Mouse (Mus musculus) C3H10T1/2 (cell line): ENCODE results near the gene Cand2. TPM values are rescaled to one million over a fixed set of nuclear protein-coding genes. Genes with fewer than 3 reads are reported as not detected.

ENCODE experiments used
- polyA plus RNA-seq, 2 experiments: library from polyadenylated mRNA; unstranded; fragments of >200 nt; fragmentation: generic; extraction: Trizol; gene quantifications; one replicate each; pipeline ENCODE4 v1.2.1; 2012; ENCODE audit warnings: missing spikeins in 2 of 2

The Cand2 gene
- 1 to 10 TPM in 1 of 2 experiments, under 1 TPM in 1; 0.88 to 3.7 TPM for polyA plus RNA-seq

GRCm38 (mm10) chr6:115774501-115774921, at the start of gene Cand2:
Gene Cand2 (plus strand): TSS chr6:115774538.

GRCm38 (mm10) chr6:115761995-115762756, 12.2 kb upstream of the Cand2 start, which contains the start of gene Tmem40:
Gene Tmem40 (minus strand): TSS chr6:115762410.

GRCm38 (mm10) chr6:115808488-115809231, 34.3 kb downstream of the Cand2 start, which contains the start of gene Rpl32:
Gene Rpl32 (minus strand): TSS chr6:115808747.

GRCm38 (mm10) chr6:115838161-115838597, 63.8 kb downstream of the Cand2 start, which contains the start of gene Efcab12:
Gene Efcab12 (minus strand): TSS chr6:115838412.

GRCm38 (mm10) chr6:115853091-115853813, 78.9 kb downstream of the Cand2 start, which contains the start of the genes Mbd4 and Ift122:
Gene Mbd4 (minus strand): TSS chr6:115853371.
Gene Ift122 (plus strand): TSS chr6:115853470.

Other genes starting within 250 kb of the Cand2 start
- gene Tsen2, start 229.9 kb upstream of the Cand2 start, polyA plus RNA-seq: 10 to 100 TPM in 1 of 2 experiments, 1 to 10 TPM in 1; 3.8 to 14.8 TPM
- gene Mkrn2os, start 182.0 kb upstream of the Cand2 start, polyA plus RNA-seq: under 1 TPM in 1 of 2 experiments, not detected in 1; 0.07 TPM
- gene Mkrn2, start 172.6 kb upstream of the Cand2 start, polyA plus RNA-seq: 1 to 10 TPM; 3.3 to 9.9 TPM
- 10 to 100 TPM; 22.8 to 56.6 TPM for gene Raf1, start 97.9 kb upstream of the Cand2 start, polyA plus RNA-seq
- gene Tmem40, start 12.1 kb upstream of the Cand2 start, polyA plus RNA-seq: under 1 TPM in 1 of 2 experiments, not detected in 1; 0.06 TPM
- gene Rpl32, start 34.2 kb downstream of the Cand2 start, polyA plus RNA-seq: 1,000 to 10,000 TPM; 6,992 to 7,807 TPM
- gene Efcab12, start 63.9 kb downstream of the Cand2 start, polyA plus RNA-seq: under 1 TPM in 1 of 2 experiments, not detected in 1; 0.02 TPM
- gene Mbd4, start 78.8 kb downstream of the Cand2 start, polyA plus RNA-seq: 1 to 10 TPM in 1 of 2 experiments, under 1 TPM in 1; 0.18 to 1.3 TPM
- gene Ift122, start 78.9 kb downstream of the Cand2 start, polyA plus RNA-seq: 10 to 100 TPM in 1 of 2 experiments, 1 to 10 TPM in 1; 8.1 to 36.0 TPM
- under 1 TPM; 0.04 to 0.58 TPM for gene Rho, start 157.2 kb downstream of the Cand2 start, polyA plus RNA-seq
- gene H1foo, start 170.4 kb downstream of the Cand2 start, polyA plus RNA-seq: not detected
- gene Plxnd1, start 220.5 kb downstream of the Cand2 start, polyA plus RNA-seq: 10 to 100 TPM; 10.3 to 76.4 TPM